Mouse (Mus musculus) hindbrain, embryonic 12.5 days (tissue): ENCODE measurements around the gene Sesn3. TPM values are rescaled to one million over a fixed set of nuclear protein-coding genes. Genes with fewer than 3 reads are reported as not detected.
"Not testable (repeated sequence)": the region's sequence is repeated elsewhere in the genome, so short reads cannot be mapped to it uniquely, and the experiment has no call there.

ENCODE experiments used
- ATAC-seq: fragments of 200-750 bp; cut with Nextera tagmentation; 2 replicates; pipeline ENCODE4 v1.8.0; 2017; ENCODE audit warnings: moderate TSS enrichment; ENCODE audit not compliant: low FRiP score
- H3K27ac ChIP-seq: fragments of 300-500 bp; sonication (generic); 2 replicates; pipeline ENCODE4 v1.5.1; 2016; ENCODE audit warnings: mild to moderate bottlenecking
- H3K27me3 ChIP-seq: fragments of 300-500 bp; sonication (generic); 2 replicates; pipeline ENCODE4 v1.6.1; 2016; ENCODE audit warnings: mild to moderate bottlenecking
- H3K36me3 ChIP-seq: fragments of 300-500 bp; sonication (generic); 2 replicates; pipeline ENCODE4 v1.6.1; 2016; ENCODE audit warnings: mild to moderate bottlenecking
- H3K4me1 ChIP-seq: fragments of 300-500 bp; sonication (generic); 2 replicates; pipeline ENCODE4 v1.6.1; 2016
- H3K4me2 ChIP-seq: fragments of 300-500 bp; sonication (generic); replicated peaks from 2 replicates; pipeline ENCODE4 v1.6.1; 2016; ENCODE audit warnings: mild to moderate bottlenecking
- H3K4me3 ChIP-seq: fragments of 300-500 bp; sonication (generic); 2 replicates; pipeline ENCODE4 v1.5.1; 2016; ENCODE audit warnings: mild to moderate bottlenecking
- H3K9ac ChIP-seq: fragments of 300-500 bp; sonication (generic); 2 replicates; pipeline ENCODE4 v1.6.1; 2016; ENCODE audit warnings: mild to moderate bottlenecking, moderate library complexity
- H3K9me3 ChIP-seq: fragments of 300-500 bp; sonication (generic); replicated peaks from 2 replicates; pipeline ENCODE4 v1.6.1; 2016; ENCODE audit warnings: mild to moderate bottlenecking
- WGBS: fragments of 180-500 bp; shearing (Covaris S2); methylation state at CpG from one replicate; pipeline ENCODE4 v1.1.7; 2016; 5-methylcytosine and 5-hydroxymethylcytosine counted together
- polyA plus RNA-seq: library from polyadenylated mRNA; unstranded; fragments of >200 nt; fragmentation: Nextera tagmentation; extraction: Ambion mirVana; gene quantifications from 2 replicates; pipeline ENCODE4 v1.2.1, GENCODE M21; 2016

The Sesn3 gene
- polyA plus RNA-seq = 25.3 and 25.7 TPM in 2 replicates

DNA sequence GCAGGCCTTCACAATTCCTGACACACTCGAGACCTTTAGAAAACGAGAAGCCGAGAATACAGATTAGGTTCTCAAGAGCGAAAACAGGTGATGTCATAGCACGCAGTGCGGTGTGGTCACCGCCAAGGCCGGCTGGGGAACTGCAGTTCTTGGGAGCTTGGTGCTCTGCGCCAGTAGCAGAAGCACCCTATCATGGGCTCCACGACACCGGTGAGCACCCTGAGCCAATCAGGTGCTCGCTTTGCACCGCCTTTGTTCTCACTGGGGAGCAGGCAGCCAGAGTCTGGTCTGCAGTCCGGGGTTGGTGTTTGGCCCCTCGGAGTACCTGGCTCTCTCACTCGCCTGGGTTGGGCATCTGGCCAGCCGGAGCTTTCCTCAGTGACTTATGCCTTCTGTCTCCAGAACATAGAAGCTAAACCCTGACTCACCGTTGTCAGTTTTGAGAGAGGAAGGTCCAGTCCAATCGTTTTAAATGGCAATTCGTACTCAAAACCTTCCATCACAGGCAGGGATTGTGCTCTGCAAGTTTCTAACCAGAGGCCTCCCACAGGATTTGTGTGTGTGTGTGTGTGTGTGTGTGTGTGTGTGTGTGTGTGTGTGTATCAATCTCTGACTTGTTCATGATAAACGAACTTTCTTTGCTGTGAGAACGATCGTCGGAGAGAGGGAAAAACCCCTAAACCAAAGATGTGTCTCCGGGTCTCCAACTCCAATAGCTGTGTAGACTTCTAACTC, at the start of gene Sesn3:
Gene Sesn3 (plus strand): TSS at position 82 of the 735 bp plus-strand sequence.
- Histone ChIP-seq H3K9me3 (no peaks in the 10 kb centered on the region), H3K27me3 (no peaks in the 10 kb centered on the region), H3K4me3 (peak within 1 kb of the TSS; percentile 28), H3K27ac (peak within 1 kb of the TSS; percentile 89), H3K9ac (peak within 1 kb of the TSS; percentile 56), H3K4me2 (peak within 1 kb of the TSS; percentile 62), H3K36me3 (no peaks in the 10 kb centered on the region), H3K4me1 (peaks cover 14% of the 10 kb centered on the region)
- peak; percentile 41 for ATAC-seq
- WGBS = 4% methylated on average over 25 of the region's 25 CpGs

DNA sequence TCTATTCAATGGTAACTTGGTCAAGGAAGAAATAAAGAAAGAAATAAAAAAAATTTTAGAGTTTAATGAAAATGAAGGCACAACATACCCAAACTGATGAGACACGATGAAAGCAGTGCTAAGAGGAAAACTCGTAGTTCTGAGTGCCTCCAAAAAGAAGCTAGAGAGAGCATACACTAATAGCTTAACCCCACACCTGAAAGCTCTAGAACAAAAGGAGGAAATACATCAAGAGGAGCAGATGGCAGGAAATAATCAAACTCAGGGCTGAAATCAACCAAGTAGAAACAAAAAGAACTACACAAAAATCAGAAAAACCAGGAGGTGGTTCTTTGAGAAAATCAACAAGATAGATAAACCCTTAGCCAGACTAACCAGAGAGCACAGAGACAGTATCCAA, 47.8 kb upstream of the Sesn3 start:
- H3K4me1 ChIP-seq, H3K4me2 ChIP-seq, ATAC-seq, H3K9me3 ChIP-seq, H3K4me3 ChIP-seq, H3K36me3 ChIP-seq, H3K27me3 ChIP-seq, H3K27ac ChIP-seq, H3K9ac ChIP-seq: not testable (repeated sequence)
- WGBS = 90% methylated on average over 2 of the region's 2 CpGs

DNA sequence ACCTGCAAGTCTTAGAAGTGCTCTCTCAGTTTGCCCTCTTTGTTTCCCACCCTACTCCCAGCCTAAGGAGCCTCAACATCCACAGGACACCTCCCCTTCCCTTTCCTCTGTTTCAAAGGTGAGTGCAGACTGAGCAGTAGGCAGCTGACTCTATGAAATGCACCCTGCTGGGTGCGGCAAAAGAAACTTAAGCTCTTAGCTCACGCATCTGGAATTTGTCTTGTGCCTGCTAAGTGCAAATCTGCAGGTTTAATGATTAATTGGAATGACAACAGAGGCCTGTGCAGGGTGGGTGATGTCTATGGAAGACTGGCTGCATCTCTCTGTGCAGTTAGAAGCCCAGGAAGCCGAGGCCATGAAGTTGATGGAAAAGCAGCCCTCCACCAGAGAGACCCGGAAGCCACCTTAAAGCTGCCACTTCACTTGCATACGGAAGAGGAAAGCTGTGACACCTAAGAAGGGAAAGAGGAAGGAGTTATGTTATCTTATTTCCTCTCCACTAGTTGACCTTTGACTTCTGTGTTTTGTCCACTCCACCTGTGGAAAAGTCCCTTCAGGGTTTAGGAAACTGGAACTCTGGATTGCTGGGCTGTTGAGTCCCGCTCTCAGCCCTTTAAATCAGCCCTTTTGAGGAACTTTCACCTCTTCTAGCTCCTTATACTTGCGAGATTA, 41.0 kb upstream of the Sesn3 start:
- no peak overlapping the region for H3K9ac ChIP-seq
- H3K4me2 ChIP-seq = no peak overlapping the region
- H3K36me3 ChIP-seq = no peaks in the 10 kb centered on the region
- no peaks in the 10 kb centered on the region for H3K4me1 ChIP-seq
- no peaks in the 10 kb centered on the region for H3K27me3 ChIP-seq
- H3K4me3 ChIP-seq = no peak overlapping the region
- no peaks in the 10 kb centered on the region for H3K9me3 ChIP-seq
- WGBS = 39% methylated on average over 7 of the region's 7 CpGs
- ATAC-seq = no peak
- no peak overlapping the region for H3K27ac ChIP-seq

DNA sequence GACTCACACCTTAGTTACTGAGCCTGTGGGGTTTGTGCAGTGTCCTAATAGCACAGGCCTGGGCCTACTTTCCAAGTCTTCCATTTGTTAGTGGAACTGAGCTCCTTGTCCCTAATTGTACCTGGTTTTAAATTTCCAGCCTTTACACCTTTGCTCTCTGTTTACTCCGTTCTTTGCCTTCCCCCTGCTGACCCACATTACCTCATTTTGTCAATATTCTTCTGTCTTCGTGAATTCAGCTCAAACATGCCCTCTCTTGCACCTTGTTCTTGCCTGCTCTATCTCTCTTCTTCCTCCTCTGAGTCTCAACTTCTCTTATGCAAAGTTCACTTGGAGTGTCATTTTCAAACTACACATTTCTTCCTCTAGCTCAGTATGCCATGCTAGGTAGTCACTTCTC, 39.6 kb upstream of the Sesn3 start:
- H3K4me1 ChIP-seq = no peaks in the 10 kb centered on the region
- WGBS = 81% methylated on average over 2 of the region's 2 CpGs
- H3K27ac ChIP-seq = no peak overlapping the region
- H3K36me3 ChIP-seq = no peaks in the 10 kb centered on the region
- no peaks in the 10 kb centered on the region for H3K27me3 ChIP-seq
- H3K4me2 ChIP-seq = no peak overlapping the region
- no peak overlapping the region for H3K4me3 ChIP-seq
- ATAC-seq = no peak
- no peaks in the 10 kb centered on the region for H3K9me3 ChIP-seq
- H3K9ac ChIP-seq = no peak overlapping the region

DNA sequence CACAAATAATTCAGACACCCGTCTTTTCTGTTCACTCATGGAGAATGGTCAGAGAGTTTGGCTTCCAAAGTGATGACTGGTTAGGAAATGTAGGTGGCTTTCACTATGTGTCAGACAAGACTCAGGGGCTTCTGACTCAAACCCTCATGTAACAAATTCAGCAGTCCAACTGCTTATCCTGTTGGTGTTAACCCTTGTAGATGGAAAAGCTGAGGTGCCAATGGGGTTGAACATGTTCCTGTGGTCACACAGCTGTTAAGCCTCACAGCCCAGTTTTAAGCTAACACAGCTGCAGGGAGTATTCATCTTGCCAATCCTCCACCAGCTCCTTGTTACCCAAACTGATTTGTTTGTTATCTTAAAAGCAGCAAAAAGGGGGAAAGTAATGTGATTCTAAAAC, 33.9 kb upstream of the Sesn3 start:
- peaks cover 13% of the 10 kb centered on the region for H3K4me1 ChIP-seq
- H3K27me3 ChIP-seq, H3K36me3 ChIP-seq, H3K9me3 ChIP-seq, H3K27ac ChIP-seq, H3K9ac ChIP-seq, H3K4me3 ChIP-seq, ATAC-seq, H3K4me2 ChIP-seq: not testable (repeated sequence)
- 79% methylated on average over 1 of the region's 1 CpGs for WGBS

DNA sequence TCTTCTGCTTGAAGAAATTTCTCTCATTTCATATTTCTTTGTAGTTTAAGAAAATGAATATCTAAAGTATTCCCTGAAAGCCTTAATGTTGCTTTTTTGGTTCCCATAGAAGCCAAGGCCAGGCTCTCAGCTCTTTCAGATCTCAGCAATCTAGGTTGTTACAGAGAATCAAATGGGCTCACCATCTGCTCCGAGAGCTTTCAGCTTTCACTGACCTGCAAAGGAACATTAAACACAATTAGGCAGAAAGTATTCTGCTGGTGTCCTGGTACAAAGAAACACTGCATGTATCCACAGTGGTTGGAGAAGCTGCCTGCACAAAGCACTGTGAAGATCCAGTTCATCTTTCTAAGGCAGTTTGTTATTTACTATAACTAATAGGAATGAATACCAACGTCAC, 32.6 kb upstream of the Sesn3 start:
- H3K4me1 ChIP-seq = peaks cover 19% of the 10 kb centered on the region
- ATAC-seq = no peak
- no peaks in the 10 kb centered on the region for H3K36me3 ChIP-seq
- no peaks in the 10 kb centered on the region for H3K27me3 ChIP-seq
- H3K4me2 ChIP-seq = no peak overlapping the region
- no peak overlapping the region for H3K27ac ChIP-seq
- no peaks in the 10 kb centered on the region for H3K9me3 ChIP-seq
- 62% methylated on average over 2 of the region's 2 CpGs for WGBS
- no peak overlapping the region for H3K4me3 ChIP-seq
- no peak overlapping the region for H3K9ac ChIP-seq

DNA sequence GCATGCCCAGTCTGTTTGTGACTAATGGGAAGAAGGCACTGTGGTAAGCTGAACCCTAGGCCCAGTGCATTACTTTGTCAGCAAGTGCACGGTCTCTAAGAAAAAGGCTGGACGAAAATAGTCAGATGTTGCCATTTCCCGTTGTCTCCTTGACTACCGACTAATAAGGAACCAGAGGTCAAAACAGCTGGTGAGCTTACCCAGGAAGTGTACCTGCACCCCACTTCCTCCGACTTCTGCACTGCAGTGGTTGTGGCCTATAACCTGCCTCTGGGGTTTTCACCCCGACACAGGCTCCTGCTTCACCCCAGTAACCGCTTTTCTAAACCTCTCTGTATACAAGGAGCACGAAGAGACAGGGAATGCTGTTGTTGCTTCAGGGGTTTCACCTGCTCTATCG, 30.3 kb upstream of the Sesn3 start:
- no peaks in the 10 kb centered on the region for H3K27me3 ChIP-seq
- ATAC-seq = no peak
- no peak overlapping the region for H3K9ac ChIP-seq
- H3K4me3 ChIP-seq = no peak overlapping the region
- no peaks in the 10 kb centered on the region for H3K36me3 ChIP-seq
- peaks cover 19% of the 10 kb centered on the region for H3K4me1 ChIP-seq
- no peaks in the 10 kb centered on the region for H3K9me3 ChIP-seq
- 36% methylated on average over 9 of the region's 9 CpGs for WGBS
- 0 out of 2 replicates have a peak overlapping the region, but pooled peaks have one; percentile 14 for H3K27ac ChIP-seq
- no peak overlapping the region for H3K4me2 ChIP-seq

DNA sequence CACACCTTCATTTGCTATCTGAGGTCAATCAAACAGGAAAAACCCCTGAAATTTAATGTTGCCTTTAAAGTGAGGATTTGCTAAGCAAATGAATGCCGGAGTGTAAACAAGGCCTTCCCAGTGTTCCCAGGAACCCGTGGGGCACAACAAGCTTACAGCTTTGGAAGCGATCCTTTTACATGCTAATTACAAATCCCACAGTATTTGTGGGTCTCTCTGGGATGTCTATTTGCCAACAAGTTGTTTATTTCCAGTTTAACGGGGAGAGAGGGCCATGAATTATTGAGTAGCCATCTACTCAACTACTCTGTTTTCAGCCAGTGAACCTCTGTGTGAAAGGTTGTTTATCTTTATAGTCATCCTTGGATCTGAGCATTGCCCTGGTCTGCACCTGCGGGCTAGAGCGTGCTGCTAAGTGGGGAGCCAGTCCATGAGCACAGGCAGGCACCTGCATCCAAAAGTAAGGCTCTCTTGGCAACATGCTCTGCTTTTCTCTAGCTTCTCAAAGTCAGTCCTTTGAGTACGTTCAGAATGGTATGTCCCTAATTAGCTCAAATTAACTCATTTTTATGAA, 29.8 kb upstream of the Sesn3 start:
- H3K27ac ChIP-seq = 0 out of 2 replicates have a peak overlapping the region, but pooled peaks have one; percentile 14
- ATAC-seq = no peak; the same call in 1 of the 2 replicates
- WGBS = 34% methylated on average over 7 of the region's 7 CpGs

DNA sequence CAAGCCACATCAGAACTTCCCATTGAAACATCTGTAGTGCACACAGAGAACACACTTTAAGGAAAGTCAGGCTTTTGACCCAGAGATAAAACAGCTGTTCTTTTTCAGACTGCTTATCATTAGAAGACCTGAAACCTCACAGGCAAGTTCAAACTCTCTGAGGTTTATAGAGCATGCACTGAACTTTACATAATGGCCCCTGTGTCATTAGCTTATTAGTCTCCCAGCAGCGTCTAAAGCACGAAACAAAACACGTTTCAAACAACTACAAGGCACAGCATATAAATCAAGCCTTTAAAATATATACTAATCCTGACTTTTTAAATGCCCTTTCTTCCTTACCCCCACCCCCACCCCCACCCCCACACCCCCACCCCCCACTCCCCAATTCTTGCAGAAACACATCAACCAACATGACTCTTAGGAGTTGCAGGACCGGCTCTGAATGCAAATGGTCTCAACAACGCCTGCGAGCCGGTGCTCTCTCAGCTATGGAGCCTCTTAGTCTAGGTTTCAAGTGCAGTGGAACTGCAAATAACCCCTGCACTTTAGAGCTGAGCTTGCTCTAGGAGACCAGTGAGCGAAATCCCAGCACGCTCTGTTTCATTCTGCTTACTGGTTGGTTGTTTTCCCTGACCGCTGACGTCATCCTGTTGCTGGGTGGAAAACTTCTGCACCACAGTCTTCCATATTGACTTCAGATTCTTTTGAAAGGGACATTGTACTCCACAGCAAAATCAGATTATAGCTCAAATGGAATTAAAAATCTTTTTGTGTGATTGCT, 28.7 kb upstream of the Sesn3 start:
- Histone ChIP-seq H3K27me3 (no peaks in the 10 kb centered on the region), H3K9ac (no peak overlapping the region), H3K36me3 (no peaks in the 10 kb centered on the region), H3K4me3 (no peak overlapping the region), H3K4me2 (peak overlapping the region; percentile 29; the same call in 1 of the 2 replicates), H3K9me3 (no peaks in the 10 kb centered on the region), H3K27ac (peak overlapping the region; percentile 23; the same call in 1 of the 2 replicates), H3K4me1 (peaks cover 19% of the 10 kb centered on the region)
- WGBS = 31% methylated on average over 11 of the region's 11 CpGs
- ATAC-seq = peak; percentile 66

More for the DNA sequence above, 29.8 kb upstream of the Sesn3 start:
- H3K9me3 ChIP-seq = no peaks in the 10 kb centered on the region
- no peak overlapping the region for H3K9ac ChIP-seq
- H3K36me3 ChIP-seq = no peaks in the 10 kb centered on the region
- H3K4me2 ChIP-seq = no peak overlapping the region
- peaks cover 19% of the 10 kb centered on the region for H3K4me1 ChIP-seq
- H3K27me3 ChIP-seq = no peaks in the 10 kb centered on the region
- no peak overlapping the region for H3K4me3 ChIP-seq

DNA sequence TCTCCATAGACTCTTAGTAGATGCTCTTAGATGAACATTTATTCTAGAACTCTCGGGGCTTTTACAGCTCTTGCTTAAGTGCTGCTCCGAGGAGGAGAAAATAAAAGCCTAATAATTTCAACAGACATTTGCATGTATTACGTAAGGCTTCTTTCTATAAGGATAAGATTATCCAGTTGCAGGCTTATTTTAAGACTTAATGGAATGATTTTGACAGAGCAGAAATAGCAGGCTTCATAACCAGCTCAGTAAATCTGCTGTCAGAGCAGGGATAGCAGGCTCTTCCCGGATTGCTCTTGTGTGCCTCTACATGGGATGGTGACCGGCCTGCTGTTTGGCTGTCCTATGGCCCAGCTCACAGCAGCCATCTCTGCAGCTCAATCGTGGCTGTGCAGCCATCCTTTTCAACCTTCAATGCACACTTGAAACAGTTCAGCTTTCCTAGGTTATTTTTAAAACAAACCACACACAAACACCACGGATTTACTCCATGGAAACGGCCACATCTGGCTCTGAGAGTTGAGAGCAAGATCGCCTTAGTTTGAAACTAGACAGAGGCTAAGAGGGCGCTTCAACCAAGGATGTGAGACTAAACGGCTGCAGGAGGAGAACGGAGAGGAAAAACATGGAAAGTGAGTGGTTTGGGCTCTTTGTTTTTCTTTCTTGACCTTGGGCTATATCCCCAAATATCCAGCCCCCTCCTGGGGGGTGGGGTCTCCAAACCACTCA, 27.2 kb upstream of the Sesn3 start:
- Histone ChIP-seq H3K4me3 (no peak overlapping the region), H3K4me1 (peaks cover 19% of the 10 kb centered on the region), H3K4me2 (no peak overlapping the region), H3K9ac (no peak overlapping the region), H3K9me3 (no peaks in the 10 kb centered on the region), H3K27me3 (no peaks in the 10 kb centered on the region), H3K36me3 (no peaks in the 10 kb centered on the region), H3K27ac (no peak overlapping the region)
- ATAC-seq = no peak
- 80% methylated on average over 12 of the region's 12 CpGs for WGBS

DNA sequence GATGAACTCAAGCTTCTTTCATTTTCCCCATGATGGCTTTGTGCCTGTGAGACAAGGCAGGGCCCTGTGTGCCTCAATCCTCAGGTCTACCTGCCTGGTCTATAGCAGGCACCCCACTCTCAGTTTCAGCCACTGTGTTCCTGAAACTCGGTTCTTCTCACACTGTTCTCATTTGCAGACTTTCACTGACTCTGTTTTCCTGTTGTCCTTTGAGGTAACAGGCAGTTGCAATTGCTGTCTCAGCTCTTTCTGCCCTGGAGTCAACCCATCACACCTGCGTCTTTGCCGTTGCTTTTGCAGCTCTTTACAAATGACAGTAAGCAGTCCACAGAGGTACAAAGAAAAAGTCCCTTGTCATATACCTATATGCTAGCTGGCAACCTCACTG, 26.7 kb upstream of the Sesn3 start:
- H3K4me2 ChIP-seq = no peak overlapping the region
- H3K36me3 ChIP-seq = no peaks in the 10 kb centered on the region
- ATAC-seq = no peak
- H3K9me3 ChIP-seq = no peaks in the 10 kb centered on the region
- peaks cover 19% of the 10 kb centered on the region for H3K4me1 ChIP-seq
- H3K4me3 ChIP-seq = no peak overlapping the region
- H3K27me3 ChIP-seq = no peaks in the 10 kb centered on the region
- no peak overlapping the region for H3K27ac ChIP-seq
- H3K9ac ChIP-seq = no peak overlapping the region
- 80% methylated on average over 3 of the region's 3 CpGs for WGBS
